Mouse (Mus musculus) heart, postnatal 25 days (tissue): ENCODE results near the gene Kmt2a. TPM values are rescaled to one million over a fixed set of nuclear protein-coding genes. Genes with fewer than 3 reads are reported as not detected.
"Not testable (repeated sequence)": the region's sequence is repeated elsewhere in the genome, so short reads cannot be mapped to it uniquely, and the experiment has no call there.

Experiments
- DNase-seq: peaks from one replicate; pipeline ENCODE4 v3.0.0; 2022; ENCODE audit warnings: low spot score
- intact Hi-C: fragments of 180-260 bp; cut with DNase I; formaldehyde crosslinking; loops from one replicate; pipeline ENCODE4 v1.15.1; 2025
- total RNA-seq, 2 experiments: library from RNA; stranded (reverse); gene quantifications; 2 replicates each; pipeline ENCODE4 v1.2.3; 2021

The Kmt2a gene
- total RNA-seq, 2 experiments from 2014 or later: 23.2 to 28.1 TPM

- DNase-seq: no peak
- intact Hi-C loops: loop anchor here (5.0 kb wide), 1 partner anchor 111 kb away; the partner anchor contains the start of gene Kmt2a
These were observed 109.7 kb downstream of the Kmt2a start for GRCm38 (mm10) chr9:44771376-44771775.

- intact Hi-C loops: loop anchor here (5.0 kb wide), 1 partner anchor 46 kb away; no protein-coding TSS in a partner anchor
- DNase-seq: not testable (repeated sequence)
These were observed 113.1 kb downstream of the Kmt2a start for GRCm38 (mm10) chr9:44768029-44768394.

- DNase-seq: peak; percentile 68
- intact Hi-C loops: loop anchor here (5.0 kb wide), 1 partner anchor 45 kb away; no protein-coding TSS in a partner anchor
These were observed 113.7 kb downstream of the Kmt2a start, which contains the start of the genes Arcn1 and Ift46 for GRCm38 (mm10) chr9:44767101-44768028. Gene Arcn1 (minus strand): TSS chr9:44767845. Gene Ift46 (plus strand): TSS chr9:44767908.

GRCm38 (mm10) chr9:44760873-44761272 lies 120.2 kb downstream of the Kmt2a start:
- intact Hi-C loops: no loop called here
- no peak for DNase-seq

Other genes starting within 250 kb of the Kmt2a start
- not detected for gene Treh, start 208.1 kb downstream of the Kmt2a start, total RNA-seq
- gene Phldb1, start 146.1 kb downstream of the Kmt2a start, total RNA-seq: 100 to 1,000 TPM; 115 to 121 TPM
- gene Arcn1, start 113.5 kb downstream of the Kmt2a start, total RNA-seq: 10 to 100 TPM; 85.4 to 85.5 TPM
- 10 to 100 TPM; 32.0 to 39.5 TPM for gene Ift46, start 113.4 kb downstream of the Kmt2a start, total RNA-seq
- gene Tmem25, start 82.0 kb downstream of the Kmt2a start, total RNA-seq: 10 to 100 TPM; 13.4 to 15.1 TPM
- gene Ttc36, start 78.2 kb downstream of the Kmt2a start, total RNA-seq: under 1 TPM; 0.34 to 0.61 TPM
- 1,000 to 10,000 TPM; 1,628 to 1,660 TPM for gene Atp5l, start 39.4 kb upstream of the Kmt2a start, total RNA-seq
- 10 to 100 TPM; 37.4 to 38.3 TPM for gene Ube4a, start 84.3 kb upstream of the Kmt2a start, total RNA-seq
- not detected for gene Cd3g, start 99.1 kb upstream of the Kmt2a start, total RNA-seq
- gene Cd3d, start 100.5 kb upstream of the Kmt2a start, total RNA-seq: under 1 TPM; 0.16 to 0.34 TPM
- gene Cd3e, start 128.3 kb upstream of the Kmt2a start, total RNA-seq: under 1 TPM; 0.36 to 0.57 TPM
- gene Mpzl2, start 158.5 kb upstream of the Kmt2a start, total RNA-seq: 1 to 10 TPM in 1 of 2 experiments, under 1 TPM in 1; 0.81 to 1.0 TPM
- 1 to 10 TPM; 1.5 to 2.6 TPM for gene Mpzl3, start 173.9 kb upstream of the Kmt2a start, total RNA-seq
- gene Jaml, start 197.9 kb upstream of the Kmt2a start, total RNA-seq: under 1 TPM; 0.26 to 0.84 TPM
- 1 to 10 TPM; 1.1 TPM for gene Scn2b, start 236.5 kb upstream of the Kmt2a start, total RNA-seq